Mouse (Mus musculus) erythroid progenitor cell, adult 5-6 weeks (primary cell): ENCODE results near the gene AL731706.1. TPM values are rescaled to one million over a fixed set of nuclear protein-coding genes. Genes with fewer than 3 reads are reported as not detected.

ENCODE experiments used
- ATAC-seq: replicated peaks from 2 replicates; pipeline ENCODE4 v1.8.0; 2016; ENCODE audit warnings: moderate number of reproducible peaks, mild to moderate bottlenecking, moderate TSS enrichment, inconsistent platforms; ENCODE audit not compliant: poor library complexity, low FRiP score, severe bottlenecking
- total RNA-seq, 2 experiments: library from RNA; stranded (forward) in 1 of 2; stranded (reverse) in 1 of 2; fragments of 150-400 nt in 1 of 2; fragments of 186-747, 209-891 nt in 1 of 2; gene quantifications; 2 replicates each; pipeline versions ENCODE4 v1.2.3 to v1.2.4; 2015 to 2017; ENCODE audit warnings: low replicate concordance in 2 of 2

Gene AL731706.1
- total RNA-seq, 2 experiments from 2014 or later: not detected

DNA sequence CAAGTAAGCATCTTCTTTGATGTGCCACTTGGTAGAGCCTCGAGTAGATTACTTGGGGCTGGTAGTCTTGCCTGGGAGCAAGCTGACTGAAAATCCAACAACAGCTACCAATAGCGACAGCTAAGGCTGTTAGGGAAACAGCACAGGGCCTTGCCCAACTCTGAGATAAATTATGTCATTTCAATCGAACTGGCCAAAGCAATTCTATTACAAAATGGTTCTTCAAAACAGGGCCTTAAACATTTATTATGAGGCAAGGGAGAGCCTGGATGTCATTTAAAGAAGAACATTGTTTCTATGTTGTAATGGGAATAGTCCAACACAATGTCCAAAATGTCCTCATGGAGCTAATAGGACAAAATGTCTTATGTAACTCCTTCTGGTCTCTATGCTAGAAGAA lies 40.8 kb downstream of the AL731706.1 start:
- ATAC-seq: no peak

DNA sequence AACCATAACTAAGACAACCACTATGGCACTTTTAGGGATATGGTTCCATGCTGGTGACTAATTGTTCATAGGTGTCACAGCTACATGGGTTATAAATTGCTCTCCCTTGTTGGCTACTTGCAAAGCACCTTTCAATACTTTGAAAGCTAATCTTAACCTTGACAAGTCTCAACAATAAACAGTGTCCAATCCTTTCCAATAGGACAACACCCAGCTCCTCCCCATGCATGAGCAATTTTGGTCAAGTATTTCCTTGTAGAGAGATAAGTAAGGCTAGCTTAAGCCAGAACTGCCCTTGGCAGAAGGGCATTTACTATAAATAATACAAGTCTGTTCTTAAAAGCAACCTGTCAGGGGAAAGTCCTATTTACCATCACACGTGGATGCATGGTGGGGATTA lies 53.2 kb downstream of the AL731706.1 start:
- ATAC-seq: no peak

DNA sequence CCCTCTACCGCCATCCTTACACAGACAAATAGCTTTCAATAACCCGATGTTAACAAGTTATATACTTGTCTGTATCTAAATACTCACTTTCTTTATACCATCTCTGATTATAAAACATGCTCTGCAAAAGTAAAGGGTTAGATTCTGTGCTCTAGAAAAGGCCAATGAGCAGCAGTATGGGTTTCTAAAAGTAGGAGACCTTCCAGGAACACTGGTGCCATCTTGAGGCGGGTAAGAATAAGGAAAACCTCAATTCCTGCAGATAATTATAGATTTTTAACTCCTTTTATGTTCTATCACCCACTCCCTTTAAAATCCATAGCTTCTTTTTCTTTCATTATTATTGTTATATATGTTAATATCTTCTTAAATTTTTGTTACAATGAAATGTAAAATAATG lies 55.3 kb downstream of the AL731706.1 start:
- no peak for ATAC-seq

- ATAC-seq: no peak
Measured at GRCm38 (mm10) chr2:136834715-136835075, 56.5 kb downstream of the AL731706.1 start.

GRCm38 (mm10) chr2:136833976-136834714 lies 57.0 kb downstream of the AL731706.1 start:
- no peak for ATAC-seq

DNA sequence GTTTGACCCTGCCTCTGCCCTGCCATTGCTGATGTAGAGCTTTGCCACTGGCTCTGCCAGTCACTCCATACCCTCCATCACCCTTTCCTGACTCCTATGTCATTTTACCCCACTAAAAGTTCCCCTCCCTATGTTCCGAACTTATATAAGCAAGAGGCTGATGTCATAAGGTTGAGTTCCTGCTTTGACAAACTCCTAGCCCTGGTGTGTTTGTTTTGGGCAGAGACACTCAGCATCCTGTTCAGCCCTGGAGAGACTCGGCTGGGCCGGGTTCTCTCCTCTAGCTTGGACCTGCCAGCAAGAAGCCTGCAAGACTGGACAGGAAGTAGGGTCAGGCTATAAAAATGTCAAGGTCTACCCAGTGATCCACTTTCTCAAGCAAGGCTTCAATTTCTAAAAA lies 58.3 kb downstream of the AL731706.1 start:
- ATAC-seq: no peak

Other genes starting within 250 kb of the AL731706.1 start
- not detected in 2 replicates for gene Snap25, start 177.9 kb downstream of the AL731706.1 start, total RNA-seq (2015; ENCODE audit: low replicate concordance)
- not detected in 2 replicates for gene Snap25, start 177.9 kb downstream of the AL731706.1 start, total RNA-seq (2017; ENCODE audit: low replicate concordance)
- gene AL731706.2, start 5.7 kb downstream of the AL731706.1 start, total RNA-seq (2015; ENCODE audit: low replicate concordance): not detected in 2 replicates
- 11.9 TPM in 1 of 2 replicates, not detected in the other for gene AL731706.2, start 5.7 kb downstream of the AL731706.1 start, total RNA-seq (2017; ENCODE audit: low replicate concordance)
- gene Slx4ip, start 171 bp downstream of the AL731706.1 start, total RNA-seq (2015; ENCODE audit: low replicate concordance): 11.9 and 15.5 TPM in 2 replicates
- gene Slx4ip, start 171 bp downstream of the AL731706.1 start, total RNA-seq (2017; ENCODE audit: low replicate concordance): 7.9 and 13.2 TPM in 2 replicates
- 12.2 and 15.1 TPM in 2 replicates for gene Mkks, start within 50 bp of the AL731706.1 start, total RNA-seq (2015; ENCODE audit: low replicate concordance)
- 3.9 and 4.6 TPM in 2 replicates for gene Mkks, start within 50 bp of the AL731706.1 start, total RNA-seq (2017; ENCODE audit: low replicate concordance)
- gene Jag1, start 225.3 kb upstream of the AL731706.1 start, total RNA-seq (2015; ENCODE audit: low replicate concordance): not detected in 2 replicates
- gene Jag1, start 225.3 kb upstream of the AL731706.1 start, total RNA-seq (2017; ENCODE audit: low replicate concordance): 0.26 TPM in 1 of 2 replicates, not detected in the other